Mouse (Mus musculus) yolk sac, embryonic 10.5 days (tissue): Measurements from ENCODE around the gene Nid2.

Source experiments
- DNase-seq: peaks from one replicate; pipeline ENCODE4 v3.0.0-alpha.2; 2017; ENCODE audit warnings: low spot score

Gene Nid2

GRCm38 (mm10) chr14:19858808-19859776, 108.0 kb downstream of the Nid2 start:
- no peak for DNase-seq

DNA sequence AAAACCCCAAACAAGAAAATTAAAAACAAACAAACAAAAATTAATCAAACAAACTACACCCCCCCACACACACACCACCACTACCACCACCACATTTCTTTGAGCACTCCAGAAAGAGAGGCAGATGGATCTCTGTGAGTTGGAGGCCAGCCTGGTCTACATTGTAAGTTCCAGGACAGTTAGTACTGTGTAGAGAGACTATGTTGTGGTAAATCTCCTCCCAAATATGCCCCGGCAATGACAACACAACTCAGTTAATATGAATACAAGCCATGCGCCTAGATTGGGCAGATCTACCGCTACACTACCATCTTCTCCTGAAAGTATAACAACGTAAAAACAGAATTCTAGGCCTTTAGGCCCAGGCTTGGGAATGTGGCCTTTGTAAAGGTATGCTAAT, 109.2 kb downstream of the Nid2 start:
- DNase-seq, result no peak
